Mouse (Mus musculus): ENCODE results near the gene Foxp3. TPM values are rescaled to one million over a fixed set of nuclear protein-coding genes. Genes with fewer than 3 reads are reported as not detected.

Foxp3 gene
- polyA plus RNA-seq, 1 experiment from 2014 or later: 0.07 TPM

DNA sequence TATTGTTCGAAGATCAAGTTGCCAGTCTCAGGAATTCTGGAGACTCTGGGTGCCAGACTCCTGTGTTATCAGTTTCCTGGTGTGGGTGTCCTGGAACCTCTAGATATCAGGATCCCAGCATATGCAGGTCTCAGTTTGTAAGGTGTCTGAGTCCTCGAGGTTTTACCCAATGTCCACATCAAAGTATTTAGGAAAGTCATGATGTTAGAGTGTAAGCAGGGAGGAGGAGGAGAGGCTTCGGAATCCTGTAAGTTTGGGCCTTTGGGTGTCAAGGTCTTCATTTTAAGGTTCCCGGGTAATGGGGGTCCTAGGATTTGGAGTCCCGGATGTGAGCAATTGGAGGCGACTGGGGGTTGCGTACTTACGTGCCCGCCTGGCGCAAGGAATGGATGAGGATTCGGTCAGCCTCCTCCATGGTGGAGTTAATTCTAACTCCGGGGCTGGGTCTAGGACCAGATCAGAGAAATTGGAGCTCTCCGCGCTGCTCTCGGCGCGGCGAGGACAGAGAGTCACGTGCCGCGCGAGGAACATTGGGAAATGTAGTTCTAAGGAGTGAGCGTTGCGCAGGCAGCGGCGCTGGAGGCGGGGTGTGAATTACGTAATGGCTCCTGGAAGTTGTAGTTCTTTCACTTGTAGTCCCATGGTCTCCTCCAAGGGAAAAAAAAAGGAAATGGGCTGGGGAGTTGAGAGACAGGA is 31.6 kb downstream of the Foxp3 start, which contains the start of gene Ccdc22:
TSS of gene Ccdc22 (minus strand) at position 639 of the 696 bp plus-strand sequence.
- Histone ChIP-seq H3K27ac (ENCODE audit: low read depth, low read length) (no peak within 1 kb of the TSS), H3K36me3 (ENCODE audit: control insufficient read depth, insufficient read depth, low read length) (no peaks in the 10 kb centered on the region)

DNA sequence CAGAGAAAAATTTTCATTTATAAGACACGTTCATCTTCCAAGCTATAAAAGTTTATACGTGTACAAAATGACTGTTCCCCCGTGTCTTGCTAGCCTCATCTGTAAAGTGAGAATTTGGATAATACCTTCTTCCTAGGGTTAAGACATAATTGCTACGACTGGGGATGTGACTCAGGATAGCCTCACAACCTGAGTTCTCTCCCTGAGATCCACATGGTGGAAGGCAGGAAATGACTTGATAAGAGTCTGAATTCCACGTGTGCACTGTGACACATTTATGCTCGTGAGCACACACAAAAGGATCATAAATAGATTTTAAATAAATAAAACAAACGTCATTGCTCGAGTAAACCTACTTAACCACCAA is 32.1 kb downstream of the Foxp3 start:
- Histone ChIP-seq H3K27me3 (ENCODE audit: control insufficient read depth, insufficient read depth, low read length) (peaks cover 3% of the 10 kb centered on the region; the same call in 1 of the 2 replicates), H3K4me2 (peak overlapping the region; percentile 32; the same call in 1 of the 2 replicates), H3K36me3 (ENCODE audit: control insufficient read depth, insufficient read depth, low read length) (no peaks in the 10 kb centered on the region), H3K27ac (ENCODE audit: low read depth, low read length) (no peak overlapping the region), H3K4me3 (ENCODE audit: low read depth, low read length) (no peak overlapping the region), H3K4me1 (ENCODE audit: control insufficient read depth, insufficient read depth, low read length) (no peaks in the 10 kb centered on the region), H3K9me3 (replicated peaks; ENCODE audit: control insufficient read depth, low read length) (no peaks in the 10 kb centered on the region), H3K9ac (ENCODE audit: low read depth, low read length) (no peak overlapping the region)
- 36% methylated on average over 8 of the region's 8 CpGs for WGBS (ENCODE audit: insufficient replicate concordance)
- ATAC-seq (replicated peaks; ENCODE audit: insufficient number of reproducible peaks, low FRiP score, low TSS enrichment): no peak

More for the DNA sequence above, 31.6 kb downstream of the Foxp3 start, which contains the start of gene Ccdc22:
- Histone ChIP-seq H3K9me3 (replicated peaks; ENCODE audit: control insufficient read depth, low read length) (no peaks in the 10 kb centered on the region), H3K27me3 (ENCODE audit: control insufficient read depth, insufficient read depth, low read length) (peaks cover under 1% of the 10 kb centered on the region; the same call in 1 of the 2 replicates), H3K4me3 (ENCODE audit: low read depth, low read length) (peak within 1 kb of the TSS; percentile 50), H3K9ac (ENCODE audit: low read depth, low read length) (peak within 1 kb of the TSS; percentile 62), H3K4me1 (ENCODE audit: control insufficient read depth, insufficient read depth, low read length) (no peaks in the 10 kb centered on the region), H3K4me2 (peak within 1 kb of the TSS; percentile 61)
- WGBS (ENCODE audit: insufficient replicate concordance): 25% methylated on average over 28 of the region's 28 CpGs
- peak; percentile 84 for ATAC-seq (replicated peaks; ENCODE audit: insufficient number of reproducible peaks, low FRiP score, low TSS enrichment)

GRCm38 (mm10) chrX:7606783-7607182 is 33.3 kb downstream of the Foxp3 start, which contains the start of gene Cacna1f:
TSS of gene Cacna1f (plus strand) at chrX:7607083.
- no peaks in the 10 kb centered on the region for H3K4me1 ChIP-seq (ENCODE audit: control insufficient read depth, insufficient read depth, low read length)
- no peak for ATAC-seq (replicated peaks; ENCODE audit: insufficient number of reproducible peaks, low FRiP score, low TSS enrichment)
- H3K36me3 ChIP-seq (ENCODE audit: control insufficient read depth, insufficient read depth, low read length): no peaks in the 10 kb centered on the region
- H3K9ac ChIP-seq (ENCODE audit: low read depth, low read length): no peak within 1 kb of the TSS
- H3K27ac ChIP-seq (ENCODE audit: low read depth, low read length): no peak within 1 kb of the TSS
- no peak within 1 kb of the TSS for H3K4me2 ChIP-seq
- H3K27me3 ChIP-seq (ENCODE audit: control insufficient read depth, insufficient read depth, low read length): peaks cover 3% of the 10 kb centered on the region; the same call in 1 of the 2 replicates
- no peak within 1 kb of the TSS for H3K4me3 ChIP-seq (ENCODE audit: low read depth, low read length)
- 61% methylated on average over 6 of the region's 6 CpGs for WGBS (ENCODE audit: insufficient replicate concordance)
- no peaks in the 10 kb centered on the region for H3K9me3 ChIP-seq (replicated peaks; ENCODE audit: control insufficient read depth, low read length)

- Histone ChIP-seq H3K4me2 (peak overlapping the region; percentile 70), H3K27me3 (ENCODE audit: control insufficient read depth, insufficient read depth, low read length) (peaks cover 3% of the 10 kb centered on the region; the same call in 1 of the 2 replicates), H3K9me3 (replicated peaks; ENCODE audit: control insufficient read depth, low read length) (no peaks in the 10 kb centered on the region), H3K9ac (ENCODE audit: low read depth, low read length) (no peak overlapping the region), H3K27ac (ENCODE audit: low read depth, low read length) (no peak overlapping the region), H3K4me3 (ENCODE audit: low read depth, low read length) (peak overlapping the region; percentile 38), H3K36me3 (ENCODE audit: control insufficient read depth, insufficient read depth, low read length) (no peaks in the 10 kb centered on the region), H3K4me1 (ENCODE audit: control insufficient read depth, insufficient read depth, low read length) (no peaks in the 10 kb centered on the region)
- 26% methylated on average over 21 of the region's 21 CpGs for whole genome bisulfite sequencing (ENCODE audit: insufficient replicate concordance)
- ATAC-seq (replicated peaks; ENCODE audit: insufficient number of reproducible peaks, low FRiP score, low TSS enrichment): no peak
Observed at GRCm38 (mm10) chrX:7610035-7610434, 36.6 kb downstream of the Foxp3 start.

GRCm38 (mm10) chrX:7610536-7611258 is 37.3 kb downstream of the Foxp3 start:
- Histone ChIP-seq H3K27ac (ENCODE audit: low read depth, low read length) (no peak overlapping the region), H3K9me3 (replicated peaks; ENCODE audit: control insufficient read depth, low read length) (no peaks in the 10 kb centered on the region), H3K4me3 (ENCODE audit: low read depth, low read length) (peak overlapping the region; percentile 38), H3K27me3 (ENCODE audit: control insufficient read depth, insufficient read depth, low read length) (peaks cover 3% of the 10 kb centered on the region; the same call in 1 of the 2 replicates), H3K4me2 (peak overlapping the region; percentile 70), H3K36me3 (ENCODE audit: control insufficient read depth, insufficient read depth, low read length) (no peaks in the 10 kb centered on the region), H3K4me1 (ENCODE audit: control insufficient read depth, insufficient read depth, low read length) (no peaks in the 10 kb centered on the region), H3K9ac (ENCODE audit: low read depth, low read length) (no peak overlapping the region)
- WGBS (ENCODE audit: insufficient replicate concordance): 22% methylated on average over 26 of the region's 26 CpGs
- no peak for ATAC-seq (replicated peaks; ENCODE audit: insufficient number of reproducible peaks, low FRiP score, low TSS enrichment)

DNA sequence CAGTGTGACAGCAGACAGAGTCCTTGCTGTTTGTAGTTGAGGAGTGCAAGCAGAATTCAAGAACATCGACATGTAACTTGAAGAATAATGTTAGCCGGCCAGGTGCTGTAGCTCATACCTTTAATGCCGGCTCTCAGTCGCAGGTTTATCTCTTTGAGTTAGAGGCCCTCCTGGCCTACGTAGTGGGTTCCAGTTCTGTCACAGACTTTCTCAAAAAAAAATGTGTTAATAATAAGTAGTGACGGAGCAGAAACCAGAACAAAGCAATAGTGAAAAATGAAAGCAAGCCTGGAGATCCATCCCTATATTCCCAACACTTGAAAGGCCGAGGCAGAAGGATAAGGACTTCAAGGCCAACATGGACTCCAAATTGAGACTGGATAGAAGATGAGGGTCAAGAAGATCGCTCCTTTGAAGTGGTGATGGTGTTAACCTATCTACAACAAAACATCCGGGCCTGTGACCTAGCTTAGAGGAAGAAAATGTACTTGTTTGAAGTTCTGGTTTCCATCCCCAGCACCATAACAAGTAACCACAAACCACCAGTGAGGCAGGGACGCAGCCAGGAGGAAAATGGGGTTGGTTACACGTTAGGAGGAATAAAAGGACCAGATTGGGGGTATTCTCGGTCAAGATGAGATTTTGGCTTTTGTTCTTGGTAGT is 44.6 kb downstream of the Foxp3 start:
- Histone ChIP-seq H3K27ac (ENCODE audit: low read depth, low read length) (no peak overlapping the region), H3K9ac (ENCODE audit: low read depth, low read length) (no peak overlapping the region), H3K4me3 (ENCODE audit: low read depth, low read length) (no peak overlapping the region), H3K4me2 (no peak overlapping the region), H3K4me1 (ENCODE audit: control insufficient read depth, insufficient read depth, low read length) (no peaks in the 10 kb centered on the region), H3K9me3 (replicated peaks; ENCODE audit: control insufficient read depth, low read length) (no peaks in the 10 kb centered on the region), H3K27me3 (ENCODE audit: control insufficient read depth, insufficient read depth, low read length) (no peaks in the 10 kb centered on the region), H3K36me3 (ENCODE audit: control insufficient read depth, insufficient read depth, low read length) (no peaks in the 10 kb centered on the region)
- no peak for ATAC-seq (replicated peaks; ENCODE audit: insufficient number of reproducible peaks, low FRiP score, low TSS enrichment)
- WGBS (ENCODE audit: insufficient replicate concordance): 73% methylated on average over 12 of the region's 12 CpGs

DNA sequence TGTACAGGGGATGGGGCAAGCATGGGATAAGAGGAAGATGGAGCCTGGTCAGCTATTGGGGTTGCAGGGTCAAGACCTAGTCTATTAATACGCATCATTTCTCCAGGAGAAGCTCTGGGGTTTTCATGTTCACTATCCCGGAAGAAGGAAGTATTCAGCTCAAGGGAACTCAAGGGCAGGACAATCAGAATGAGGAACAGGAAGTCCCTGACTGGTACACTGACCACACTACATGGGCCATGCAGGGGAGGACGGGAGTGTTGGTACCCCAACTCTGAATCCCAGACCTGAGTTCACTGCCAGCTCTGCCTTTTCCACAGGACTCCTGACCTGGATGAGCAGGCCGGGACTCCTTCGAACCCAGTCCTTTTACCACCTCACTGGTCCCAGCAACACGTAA is 59.1 kb downstream of the Foxp3 start:
- H3K4me1 ChIP-seq (ENCODE audit: control insufficient read depth, insufficient read depth, low read length): no peaks in the 10 kb centered on the region
- no peak overlapping the region for H3K9ac ChIP-seq (ENCODE audit: low read depth, low read length)
- H3K4me3 ChIP-seq (ENCODE audit: low read depth, low read length): no peak overlapping the region
- 79% methylated on average over 6 of the region's 6 CpGs for WGBS (ENCODE audit: insufficient replicate concordance)
- H3K4me2 ChIP-seq: no peak overlapping the region
- no peaks in the 10 kb centered on the region for H3K9me3 ChIP-seq (replicated peaks; ENCODE audit: control insufficient read depth, low read length)
- ATAC-seq (replicated peaks; ENCODE audit: insufficient number of reproducible peaks, low FRiP score, low TSS enrichment): no peak
- H3K36me3 ChIP-seq (ENCODE audit: control insufficient read depth, insufficient read depth, low read length): no peaks in the 10 kb centered on the region
- no peak overlapping the region for H3K27ac ChIP-seq (ENCODE audit: low read depth, low read length)
- no peaks in the 10 kb centered on the region for H3K27me3 ChIP-seq (ENCODE audit: control insufficient read depth, insufficient read depth, low read length)

- no peaks in the 10 kb centered on the region for H3K4me1 ChIP-seq (ENCODE audit: control insufficient read depth, insufficient read depth, low read length)
- H3K36me3 ChIP-seq (ENCODE audit: control insufficient read depth, insufficient read depth, low read length): no peaks in the 10 kb centered on the region
- ATAC-seq (replicated peaks; ENCODE audit: insufficient number of reproducible peaks, low FRiP score, low TSS enrichment): no peak
- no peak overlapping the region for H3K4me3 ChIP-seq (ENCODE audit: low read depth, low read length)
- no peaks in the 10 kb centered on the region for H3K27me3 ChIP-seq (ENCODE audit: control insufficient read depth, insufficient read depth, low read length)
- WGBS (ENCODE audit: insufficient replicate concordance): 58% methylated on average over 3 of the region's 3 CpGs
- H3K9me3 ChIP-seq (replicated peaks; ENCODE audit: control insufficient read depth, low read length): no peaks in the 10 kb centered on the region
- no peak overlapping the region for H3K9ac ChIP-seq (ENCODE audit: low read depth, low read length)
- H3K4me2 ChIP-seq: no peak overlapping the region
- H3K27ac ChIP-seq (ENCODE audit: low read depth, low read length): no peak overlapping the region
Observed at GRCm38 (mm10) chrX:7635101-7635500, 61.7 kb downstream of the Foxp3 start.

All from heart, embryonic 11.5 days (tissue).